Mouse (Mus musculus) G1E (cell line): ENCODE data around the gene Cc2d2a. TPM values are rescaled to one million over a fixed set of nuclear protein-coding genes. Genes with fewer than 3 reads are reported as not detected.

Experiments
- ATAC-seq: 2 replicates; pipeline ENCODE4 v1.8.0; 2016; ENCODE audit warnings: mild to moderate bottlenecking; ENCODE audit not compliant: insufficient number of reproducible peaks, poor library complexity, low FRiP score, severe bottlenecking; ENCODE audit errors: extremely low read depth
- DNase-seq: peaks from one replicate; pipeline ENCODE4 v3.0.0; 2012; ENCODE audit warnings: low spot score
- H3K27me3 ChIP-seq: 2 replicates; pipeline ENCODE4 v1.6.1; 2012; ENCODE audit warnings: mild to moderate bottlenecking, low read length, inconsistent platforms; ENCODE audit not compliant: insufficient read depth
- H3K36me3 ChIP-seq: replicated peaks from 2 replicates; pipeline ENCODE3; 2012; ENCODE audit warnings: mild to moderate bottlenecking, inconsistent platforms
- H3K4me1 ChIP-seq: 2 replicates; pipeline ENCODE4 v1.6.1; 2012; ENCODE audit warnings: low read depth, low read length, inconsistent platforms, mixed read lengths; ENCODE audit not compliant: insufficient read depth
- H3K4me3 ChIP-seq: 2 replicates; pipeline ENCODE4 v1.5.1; 2012; ENCODE audit warnings: low read depth, mild to moderate bottlenecking, inconsistent platforms, low read length, moderate library complexity, mixed read lengths
- H3K9me3 ChIP-seq: replicated peaks from 2 replicates; pipeline ENCODE4 v1.6.1; 2012; ENCODE audit warnings: inconsistent platforms
- CTCF ChIP-seq: IDR thresholded peaks from 2 replicates; pipeline ENCODE4 v1.5.1; 2012; ENCODE audit warnings: low read depth, low read length, inconsistent platforms, mixed read lengths
- GATA1 ChIP-seq: IDR thresholded peaks from 2 replicates; pipeline ENCODE4 v1.6.1; 2012; ENCODE audit warnings: borderline replicate concordance, low read length, inconsistent platforms, mixed read lengths
- GATA2 ChIP-seq: IDR thresholded peaks from 2 replicates; pipeline ENCODE4 v1.6.1; 2012; ENCODE audit warnings: low read depth, low read length, inconsistent platforms, borderline replicate concordance
- POLR2AphosphoS5 ChIP-seq: IDR thresholded peaks from 2 replicates; pipeline ENCODE4 v1.6.1; 2012; ENCODE audit warnings: low read depth, low read length, inconsistent platforms; ENCODE audit not compliant: insufficient replicate concordance
- TAL1 ChIP-seq: conservative IDR thresholded peaks from 2 replicates; pipeline ENCODE4 v1.6.1; 2012; ENCODE audit warnings: low read depth, low read length, inconsistent platforms, mixed read lengths
- polyA plus RNA-seq: library from polyadenylated mRNA; stranded (reverse); fragments of >175 nt; gene quantifications from 2 replicates; pipeline ENCODE4 v1.2.3, GENCODE M21; 2012
- total RNA-seq, 2 experiments: library from RNA; stranded (forward) in 1 of 2; stranded (reverse) in 1 of 2; fragments of 200-1000 nt in 1 of 2; fragments of >200 nt in 1 of 2; fragmentation: Nextera tagmentation in 1 of 2; gene quantifications; 2 replicates each; pipeline ENCODE4 v1.2.3; 2014 to 2017

Cc2d2a gene
- not detected in 2 replicates for total RNA-seq (2014; fragmentation: Nextera tagmentation)
- 0.06 TPM in 1 of 2 replicates, not detected in the other for total RNA-seq (2017)
- not detected in 2 replicates for polyA plus RNA-seq

DNA sequence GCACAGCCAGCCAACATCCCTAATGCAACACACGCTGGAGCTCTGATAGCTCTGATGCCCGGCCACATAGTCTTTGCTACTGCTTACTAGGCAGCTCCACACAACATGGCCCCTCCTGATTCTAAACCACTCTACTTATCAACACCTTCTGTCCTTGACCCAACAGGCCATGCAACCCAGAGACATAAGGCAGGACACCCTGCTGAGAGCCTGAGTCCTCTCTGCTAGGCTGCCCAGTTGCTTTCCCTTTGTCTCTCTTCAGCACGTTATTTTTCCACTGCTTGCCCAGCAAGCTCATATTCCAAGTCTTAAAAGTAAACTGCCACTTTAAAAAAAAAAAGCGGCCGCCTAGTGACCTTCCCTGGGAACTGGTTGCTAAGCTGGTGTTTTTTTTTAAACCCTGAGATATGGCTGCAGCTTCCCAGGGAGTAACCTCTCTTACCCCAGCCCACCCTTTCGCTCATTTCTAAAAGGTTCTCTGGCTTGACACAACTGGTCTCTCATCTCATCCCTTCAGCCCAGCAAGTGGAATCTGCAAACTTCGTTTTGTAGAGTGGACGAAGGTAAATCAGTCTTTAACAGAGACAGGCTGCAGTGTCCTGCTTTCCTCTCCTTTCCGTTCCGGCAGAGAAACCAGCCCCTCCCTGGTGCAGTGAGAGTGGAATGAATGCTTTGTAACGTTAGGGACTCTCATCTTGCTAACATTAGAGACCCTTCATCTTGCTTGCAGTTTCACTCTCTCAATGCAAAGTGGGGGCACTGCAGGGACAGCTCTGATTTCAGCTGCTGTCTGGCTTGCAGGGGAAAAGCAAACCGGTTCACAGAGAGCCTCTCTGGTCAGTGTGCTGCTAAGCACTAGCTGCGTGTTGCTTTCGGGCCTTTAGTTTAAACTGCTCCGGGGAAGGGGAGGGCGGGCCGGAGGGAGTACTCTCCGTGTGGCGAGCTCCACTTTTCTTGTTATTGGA is at the start of gene Cc2d2a:
Cc2d2a (plus strand) TSS at position 350 of the 965 bp plus-strand sequence.
- Histone ChIP-seq H3K36me3 (no peaks in the 10 kb centered on the region), H3K4me3 (no peak within 1 kb of the TSS), H3K9me3 (no peaks in the 10 kb centered on the region), H3K4me1 (no peaks in the 10 kb centered on the region), H3K27me3 (0 out of 2 replicates have a peak, but pooled peaks cover 2% of the 10 kb centered on the region)
- ATAC-seq = no peak
- TF ChIP-seq CTCF = no peak
- TF ChIP-seq GATA1 = no peak
- TF ChIP-seq POLR2AphosphoS5 = no peak
- TF ChIP-seq TAL1 = no peak
- no peak for TF ChIP-seq GATA2
- no peak for DNase-seq

DNA sequence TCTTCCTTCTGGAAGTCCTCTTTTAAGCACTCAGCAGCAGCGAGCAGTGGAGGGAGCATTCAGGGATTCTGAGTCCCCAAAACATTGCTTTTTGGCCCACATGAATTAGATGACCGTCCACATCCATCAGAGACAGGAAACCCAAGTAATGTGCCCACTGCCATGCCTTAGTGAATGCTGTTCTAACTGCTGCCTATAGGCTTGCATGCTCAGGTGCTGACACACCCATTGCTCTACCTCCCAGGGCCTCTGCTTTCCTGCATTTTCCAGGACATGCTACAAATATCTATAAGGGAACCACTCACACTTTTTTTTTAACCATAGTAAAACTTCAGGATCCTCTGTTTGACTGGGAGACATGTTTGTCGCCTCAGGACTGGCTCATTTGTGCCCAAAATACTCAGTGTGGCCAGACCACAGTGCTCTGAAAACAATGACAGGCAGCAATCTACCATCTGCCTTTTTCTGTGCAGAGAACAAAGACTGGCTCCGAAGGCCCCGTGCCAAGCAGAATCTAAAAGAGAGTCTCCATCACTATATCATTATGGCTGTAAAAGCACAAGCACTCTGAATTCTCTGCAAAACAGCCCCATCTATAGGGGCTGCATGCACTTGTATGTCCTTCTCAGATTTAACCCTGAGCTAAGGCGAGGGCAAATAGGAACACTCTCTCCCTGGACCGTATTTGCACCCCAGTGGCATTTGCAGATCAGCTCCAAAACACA is 40.4 kb upstream of the Cc2d2a start:
- no peak overlapping the region for H3K4me3 ChIP-seq
- ATAC-seq (no peak), DNase-seq (no peak)
- no peaks in the 10 kb centered on the region for H3K9me3 ChIP-seq
- no peak for TF ChIP-seq GATA2
- TF ChIP-seq CTCF = no peak
- no peak for TF ChIP-seq GATA1
- no peak for TF ChIP-seq TAL1
- no peak for TF ChIP-seq POLR2AphosphoS5
- no peaks in the 10 kb centered on the region for H3K4me1 ChIP-seq
- H3K27me3 ChIP-seq = no peaks in the 10 kb centered on the region
- H3K36me3 ChIP-seq = no peaks in the 10 kb centered on the region

DNA sequence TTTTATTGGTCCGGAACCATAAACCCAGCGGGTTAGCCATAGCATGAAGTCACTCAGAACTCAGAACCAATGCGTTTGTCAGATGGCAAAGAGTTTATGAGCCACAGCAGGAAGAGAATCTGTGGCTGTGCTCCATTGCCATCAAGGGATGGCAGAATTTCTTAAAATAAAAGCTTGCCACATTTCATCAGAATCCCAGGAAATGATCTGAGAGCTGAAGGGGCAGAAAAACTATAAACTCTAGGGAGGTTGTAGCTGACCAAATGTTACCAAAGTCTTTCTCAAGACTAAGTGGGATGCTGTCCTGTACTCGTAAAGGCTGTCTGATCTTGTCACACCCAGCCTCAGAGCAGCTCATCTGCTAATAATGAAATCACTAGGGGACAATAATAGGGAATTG is 36.7 kb upstream of the Cc2d2a start:
- Histone ChIP-seq H3K27me3 (no peaks in the 10 kb centered on the region), H3K4me1 (no peaks in the 10 kb centered on the region), H3K9me3 (no peaks in the 10 kb centered on the region), H3K36me3 (no peaks in the 10 kb centered on the region), H3K4me3 (no peak overlapping the region)
- TF ChIP-seq TAL1 = no peak
- no peak for TF ChIP-seq CTCF
- TF ChIP-seq GATA1 = no peak
- no peak for TF ChIP-seq POLR2AphosphoS5
- TF ChIP-seq GATA2 = no peak
- ATAC-seq = no peak
- DNase-seq = no peak

DNA sequence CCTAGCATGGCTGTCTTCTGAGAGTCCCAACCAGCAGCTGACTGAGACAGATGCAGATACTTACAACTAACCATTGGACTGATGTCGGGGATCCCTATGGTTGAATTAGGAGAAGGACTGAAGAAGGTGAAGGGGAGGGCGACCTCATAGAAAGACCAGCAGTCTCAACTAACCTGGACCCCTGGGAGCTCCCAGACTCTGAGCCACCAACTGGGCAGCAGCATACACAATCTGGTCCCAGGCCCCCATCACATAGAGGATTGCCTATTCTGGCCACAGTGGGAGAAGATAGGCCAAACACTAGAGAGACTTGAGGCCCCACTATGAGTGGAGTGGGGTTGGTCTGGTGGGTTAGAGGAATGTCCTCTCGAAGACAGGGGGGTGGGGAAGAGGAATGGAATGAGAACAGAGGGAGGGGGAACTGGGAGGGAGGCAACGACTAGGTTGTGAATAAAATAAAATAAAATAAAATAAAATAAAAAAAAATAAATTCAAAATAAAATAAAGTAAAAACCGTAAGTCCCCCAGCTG is 28.0 kb upstream of the Cc2d2a start:
- no peak for ATAC-seq
- TF ChIP-seq CTCF (no peak), TAL1 (no peak), POLR2AphosphoS5 (no peak), GATA1 (no peak), GATA2 (no peak)
- H3K36me3 ChIP-seq = no peaks in the 10 kb centered on the region

DNA sequence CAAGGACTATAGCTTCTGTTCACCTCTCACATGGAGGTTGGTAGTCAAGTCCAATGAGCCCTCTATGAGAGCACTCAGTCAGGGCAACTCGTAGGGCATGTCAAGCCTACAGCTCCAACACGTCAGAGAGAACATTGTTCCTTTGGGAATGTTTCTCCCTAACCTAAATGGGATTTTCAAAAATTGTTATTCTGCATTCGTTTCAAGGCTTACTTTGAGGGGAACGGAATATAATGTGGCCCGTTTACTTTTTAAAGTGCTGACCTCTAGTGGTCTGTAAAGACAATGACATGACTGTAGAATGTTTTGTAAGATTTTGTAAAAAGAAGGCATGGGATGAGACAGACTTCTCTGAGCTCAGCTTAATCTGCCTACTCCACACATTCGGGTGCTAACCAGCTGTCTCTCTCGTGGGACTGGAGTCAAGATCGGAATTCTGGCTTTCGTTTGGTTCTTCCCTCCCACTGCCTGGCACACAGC is 27.5 kb upstream of the Cc2d2a start:
- no peak for TF ChIP-seq GATA1
- TF ChIP-seq GATA2 = no peak
- no peak for TF ChIP-seq POLR2AphosphoS5
- DNase-seq (no peak), ATAC-seq (no peak)
- no peaks in the 10 kb centered on the region for H3K4me1 ChIP-seq
- H3K27me3 ChIP-seq = no peaks in the 10 kb centered on the region
- no peak overlapping the region for H3K4me3 ChIP-seq
- no peaks in the 10 kb centered on the region for H3K9me3 ChIP-seq
- H3K36me3 ChIP-seq = no peaks in the 10 kb centered on the region

More for the DNA sequence above, 28.0 kb upstream of the Cc2d2a start:
- Histone ChIP-seq H3K27me3 (no peaks in the 10 kb centered on the region), H3K9me3 (no peaks in the 10 kb centered on the region), H3K4me1 (no peaks in the 10 kb centered on the region), H3K4me3 (no peak overlapping the region)
- no peak for DNase-seq

DNA sequence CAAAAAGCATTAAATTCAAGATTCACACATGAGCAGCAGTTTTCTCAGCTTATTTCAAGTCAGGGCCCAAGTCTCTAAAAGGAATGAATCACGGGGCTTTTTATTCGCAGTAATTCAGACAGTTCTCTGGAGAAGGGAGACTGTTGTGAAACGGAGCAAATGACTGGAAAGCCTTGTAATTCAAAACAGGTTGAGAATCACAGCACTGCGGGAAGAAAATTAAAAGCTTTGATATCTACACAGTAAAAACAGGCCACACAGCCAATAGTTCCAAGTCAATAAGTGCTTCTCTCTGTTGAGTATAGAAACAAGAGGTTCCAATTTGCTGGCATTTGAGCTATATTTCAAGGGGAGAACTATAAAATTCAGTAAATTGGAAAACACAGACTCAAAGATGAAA is 17.1 kb upstream of the Cc2d2a start:
- Histone ChIP-seq H3K4me3 (no peak overlapping the region), H3K27me3 (no peaks in the 10 kb centered on the region), H3K9me3 (no peaks in the 10 kb centered on the region), H3K4me1 (no peaks in the 10 kb centered on the region), H3K36me3 (no peaks in the 10 kb centered on the region)
- ATAC-seq = no peak
- no peak for DNase-seq
- TF ChIP-seq CTCF (no peak), POLR2AphosphoS5 (no peak)
